Mouse (Mus musculus): Measurements from ENCODE around the gene Krt6b. TPM values are rescaled to one million over a fixed set of nuclear protein-coding genes. Genes with fewer than 3 reads are reported as not detected.
"Not testable (repeated sequence)": the region's sequence is repeated elsewhere in the genome, so short reads cannot be mapped to it uniquely, and the experiment has no call there.

The Krt6b gene
- polyA plus RNA-seq, 1 experiment from 2014 or later, result 1.2 TPM

- H3K9ac ChIP-seq (ENCODE audit: low read depth, low read length), result no peak overlapping the region
- H3K9me3 ChIP-seq (ENCODE audit: control insufficient read depth, low read length), result no peaks in the 10 kb centered on the region
- no peaks in the 10 kb centered on the region for H3K27me3 ChIP-seq (replicated peaks; ENCODE audit: control insufficient read depth, insufficient read depth, low read length)
- no peak overlapping the region for H3K4me2 ChIP-seq (ENCODE audit: low read depth, low read length)
- no peaks in the 10 kb centered on the region for H3K4me1 ChIP-seq (ENCODE audit: control insufficient read depth, insufficient read depth, low read length)
- DNase-seq (ENCODE audit: low spot score), result no peak
- no peak for ATAC-seq (ENCODE audit: low read depth)
- H3K4me3 ChIP-seq (ENCODE audit: low read depth, low read length), result no peak overlapping the region
- H3K36me3 ChIP-seq (ENCODE audit: control insufficient read depth, insufficient read depth, low read length), result no peaks in the 10 kb centered on the region
- 28% methylated on average over 2 of the region's 2 CpGs for WGBS
- no peak overlapping the region for H3K27ac ChIP-seq (replicated peaks; ENCODE audit: low read depth, low read length)
These were observed 22.3 kb upstream of the Krt6b start for GRCm38 (mm10) chr15:101702380-101702779.

- Histone ChIP-seq H3K27ac (replicated peaks; ENCODE audit: low read depth, low read length) (no peak overlapping the region), H3K27me3 (replicated peaks; ENCODE audit: control insufficient read depth, insufficient read depth, low read length) (no peaks in the 10 kb centered on the region), H3K4me1 (ENCODE audit: control insufficient read depth, insufficient read depth, low read length) (no peaks in the 10 kb centered on the region; the same call in 1 of the 2 replicates), H3K4me3 (ENCODE audit: low read depth, low read length) (no peak overlapping the region), H3K36me3 (ENCODE audit: control insufficient read depth, insufficient read depth, low read length) (no peaks in the 10 kb centered on the region), H3K9me3 (ENCODE audit: control insufficient read depth, low read length) (no peaks in the 10 kb centered on the region), H3K4me2 (ENCODE audit: low read depth, low read length) (no peak overlapping the region), H3K9ac (ENCODE audit: low read depth, low read length) (no peak overlapping the region)
- DNase-seq (ENCODE audit: low spot score) (no peak), ATAC-seq (ENCODE audit: low read depth) (no peak)
- 55% methylated on average over 8 of the region's 8 CpGs for WGBS
These were observed 19.8 kb upstream of the Krt6b start for GRCm38 (mm10) chr15:101699866-101700265.

- Histone ChIP-seq H3K9ac (ENCODE audit: low read depth, low read length) (no peak overlapping the region), H3K4me1 (ENCODE audit: control insufficient read depth, insufficient read depth, low read length) (no peaks in the 10 kb centered on the region; the same call in 1 of the 2 replicates), H3K4me2 (ENCODE audit: low read depth, low read length) (no peak overlapping the region), H3K27ac (replicated peaks; ENCODE audit: low read depth, low read length) (no peak overlapping the region), H3K27me3 (replicated peaks; ENCODE audit: control insufficient read depth, insufficient read depth, low read length) (no peaks in the 10 kb centered on the region), H3K4me3 (ENCODE audit: low read depth, low read length) (no peak overlapping the region), H3K36me3 (ENCODE audit: control insufficient read depth, insufficient read depth, low read length) (no peaks in the 10 kb centered on the region), H3K9me3 (ENCODE audit: control insufficient read depth, low read length) (no peaks in the 10 kb centered on the region)
- ATAC-seq (ENCODE audit: low read depth) (no peak), DNase-seq (ENCODE audit: low spot score) (no peak)
- WGBS, result 52% methylated on average over 3 of the region's 3 CpGs
These were observed 19.1 kb upstream of the Krt6b start for GRCm38 (mm10) chr15:101699192-101699591.

GRCm38 (mm10) chr15:101697326-101698188 lies 17.5 kb upstream of the Krt6b start:
- Histone ChIP-seq H3K4me1 (ENCODE audit: control insufficient read depth, insufficient read depth, low read length) (no peaks in the 10 kb centered on the region; the same call in 1 of the 2 replicates), H3K9me3 (ENCODE audit: control insufficient read depth, low read length) (no peaks in the 10 kb centered on the region), H3K4me2 (ENCODE audit: low read depth, low read length) (no peak overlapping the region), H3K4me3 (ENCODE audit: low read depth, low read length) (no peak overlapping the region), H3K27me3 (replicated peaks; ENCODE audit: control insufficient read depth, insufficient read depth, low read length) (no peaks in the 10 kb centered on the region), H3K9ac (ENCODE audit: low read depth, low read length) (no peak overlapping the region), H3K36me3 (ENCODE audit: control insufficient read depth, insufficient read depth, low read length) (no peaks in the 10 kb centered on the region), H3K27ac (replicated peaks; ENCODE audit: low read depth, low read length) (no peak overlapping the region)
- WGBS, result 61% methylated on average over 8 of the region's 8 CpGs
- DNase-seq (ENCODE audit: low spot score) (peak; percentile 45), ATAC-seq (ENCODE audit: low read depth) (peak; percentile 80; the same call in 1 of the 2 replicates)

- Histone ChIP-seq H3K9me3 (ENCODE audit: control insufficient read depth, low read length) (no peaks in the 10 kb centered on the region), H3K9ac (ENCODE audit: low read depth, low read length) (no peak within 1 kb of the TSS), H3K4me1 (ENCODE audit: control insufficient read depth, insufficient read depth, low read length) (no peaks in the 10 kb centered on the region; the same call in 1 of the 2 replicates), H3K27me3 (replicated peaks; ENCODE audit: control insufficient read depth, insufficient read depth, low read length) (no peaks in the 10 kb centered on the region), H3K27ac (replicated peaks; ENCODE audit: low read depth, low read length) (no peak within 1 kb of the TSS), H3K36me3 (ENCODE audit: control insufficient read depth, insufficient read depth, low read length) (no peaks in the 10 kb centered on the region), H3K4me3 (ENCODE audit: low read depth, low read length) (no peak within 1 kb of the TSS), H3K4me2 (ENCODE audit: low read depth, low read length) (no peak within 1 kb of the TSS)
- WGBS, result 69% methylated on average over 5 of the region's 5 CpGs
- no peak for DNase-seq (ENCODE audit: low spot score)
- ATAC-seq (ENCODE audit: low read depth), result no peak
These were observed 14.1 kb upstream of the Krt6b start, which contains the start of gene Krt6a for GRCm38 (mm10) chr15:101694207-101694606. Gene Krt6a, minus strand, starts transcription at chr15:101694307.

- WGBS, result 92% methylated on average over 5 of the region's 5 CpGs
- H3K9ac ChIP-seq (ENCODE audit: low read depth, low read length); DNase-seq (ENCODE audit: low spot score); H3K4me2 ChIP-seq (ENCODE audit: low read depth, low read length); ATAC-seq (ENCODE audit: low read depth); H3K9me3 ChIP-seq (ENCODE audit: control insufficient read depth, low read length); H3K27ac ChIP-seq (replicated peaks; ENCODE audit: low read depth, low read length); H3K4me1 ChIP-seq (ENCODE audit: control insufficient read depth, insufficient read depth, low read length); H3K4me3 ChIP-seq (ENCODE audit: low read depth, low read length); H3K27me3 ChIP-seq (replicated peaks; ENCODE audit: control insufficient read depth, insufficient read depth, low read length); H3K36me3 ChIP-seq (ENCODE audit: control insufficient read depth, insufficient read depth, low read length): not testable (repeated sequence)
These were observed 10.4 kb upstream of the Krt6b start for GRCm38 (mm10) chr15:101690460-101690859.

- no peak overlapping the region for H3K9ac ChIP-seq (ENCODE audit: low read depth, low read length)
- H3K4me1 ChIP-seq (ENCODE audit: control insufficient read depth, insufficient read depth, low read length), result no peaks in the 10 kb centered on the region
- peak; percentile 55 for DNase-seq (ENCODE audit: low spot score)
- no peak for ATAC-seq (ENCODE audit: low read depth)
- 65% methylated on average over 2 of the region's 2 CpGs for WGBS
- no peaks in the 10 kb centered on the region for H3K9me3 ChIP-seq (ENCODE audit: control insufficient read depth, low read length)
- no peaks in the 10 kb centered on the region for H3K36me3 ChIP-seq (ENCODE audit: control insufficient read depth, insufficient read depth, low read length)
- H3K27ac ChIP-seq (replicated peaks; ENCODE audit: low read depth, low read length), result no peak overlapping the region
- H3K27me3 ChIP-seq (replicated peaks; ENCODE audit: control insufficient read depth, insufficient read depth, low read length), result no peaks in the 10 kb centered on the region
- no peak overlapping the region for H3K4me2 ChIP-seq (ENCODE audit: low read depth, low read length)
- no peak overlapping the region for H3K4me3 ChIP-seq (ENCODE audit: low read depth, low read length)
These were observed 8.1 kb upstream of the Krt6b start for GRCm38 (mm10) chr15:101688161-101688560.

GRCm38 (mm10) chr15:101675978-101676377 lies 4.1 kb downstream of the Krt6b start:
- Histone ChIP-seq H3K27me3 (replicated peaks; ENCODE audit: control insufficient read depth, insufficient read depth, low read length) (no peaks in the 10 kb centered on the region), H3K4me2 (ENCODE audit: low read depth, low read length) (no peak overlapping the region), H3K4me1 (ENCODE audit: control insufficient read depth, insufficient read depth, low read length) (no peaks in the 10 kb centered on the region), H3K4me3 (ENCODE audit: low read depth, low read length) (no peak overlapping the region), H3K9ac (ENCODE audit: low read depth, low read length) (no peak overlapping the region), H3K27ac (replicated peaks; ENCODE audit: low read depth, low read length) (no peak overlapping the region), H3K9me3 (ENCODE audit: control insufficient read depth, low read length) (no peaks in the 10 kb centered on the region), H3K36me3 (ENCODE audit: control insufficient read depth, insufficient read depth, low read length) (no peaks in the 10 kb centered on the region)
- ATAC-seq (ENCODE audit: low read depth), result no peak
- no peak for DNase-seq (ENCODE audit: low spot score)
- 91% methylated on average over 1 of the region's 1 CpGs for WGBS
